Mouse (Mus musculus) lung, postnatal 0 days (tissue): ENCODE results near the gene Fut11.

ENCODE experiments used
- CTCF ChIP-seq: IDR thresholded peaks from 2 replicates; pipeline ENCODE4 v1.5.1; 2016; ENCODE audit warnings: antibody characterized with exemption, mild to moderate bottlenecking
- EP300 ChIP-seq: IDR thresholded peaks from 2 replicates; pipeline ENCODE4 v1.6.1; 2016; ENCODE audit warnings: antibody characterized with exemption, mild to moderate bottlenecking, control low read depth

DNA sequence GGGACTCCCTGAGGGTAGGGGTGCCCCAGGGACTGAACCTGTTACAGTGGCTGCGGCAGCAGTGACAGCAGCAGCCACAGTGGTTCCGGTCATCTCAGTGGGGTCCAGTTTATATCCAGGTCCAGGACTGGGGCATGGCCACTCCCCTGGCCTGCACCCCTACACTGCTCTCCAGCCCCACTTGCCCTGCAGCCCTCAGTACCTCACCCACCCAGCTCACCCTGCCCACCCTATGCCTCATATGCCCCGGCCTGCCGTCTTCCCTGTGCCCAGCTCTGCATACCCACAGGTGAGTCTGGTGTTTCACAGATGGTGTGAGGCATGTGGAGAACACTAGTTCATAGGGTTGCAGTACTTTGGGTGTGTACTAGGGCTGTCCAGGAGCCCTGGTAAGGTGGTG is 26.6 kb downstream of the Fut11 start:
- TF ChIP-seq CTCF (no peak), EP300 (no peak)
